Mouse (Mus musculus): ENCODE measurements around the gene Ttc6. TPM values are rescaled to one million over a fixed set of nuclear protein-coding genes. Genes with fewer than 3 reads are reported as not detected.

Gene Ttc6
- not detected in 2 replicates for polyA plus RNA-seq (2012; ENCODE audit: insufficient read depth, low replicate concordance)

DNA sequence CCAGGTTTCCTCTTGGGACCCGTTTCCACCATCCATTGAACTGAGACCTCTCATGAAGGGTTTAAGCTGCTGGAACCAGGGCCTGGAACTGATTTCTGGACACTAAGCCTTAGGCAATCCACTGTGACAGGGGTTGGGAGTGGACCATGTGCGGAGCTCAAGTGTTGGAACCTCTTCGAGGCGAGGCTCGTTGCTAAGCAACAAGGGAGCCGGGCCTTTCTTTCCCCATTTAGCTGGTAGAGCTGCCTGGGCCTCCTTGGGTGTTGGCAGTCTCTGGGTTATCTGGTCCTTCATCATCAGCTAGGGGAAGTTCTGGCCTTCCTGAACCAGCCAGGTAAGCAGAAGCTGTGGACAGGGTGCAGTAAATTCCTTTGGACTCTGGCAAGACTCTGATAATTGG lies at the start of gene Ttc6:
Gene Ttc6, plus strand, starts transcription at position 205 of the 400 bp plus-strand sequence.
- peaks cover 2% of the 10 kb centered on the region for H3K27me3 ChIP-seq (replicated peaks)
- H3K36me3 ChIP-seq (replicated peaks; ENCODE audit: low read length), result no peaks in the 10 kb centered on the region
- H3K4me1 ChIP-seq, result no peaks in the 10 kb centered on the region
- TF ChIP-seq FLI1 (IDR thresholded peaks at IDR 0.05; ENCODE audit: low read length) (no peak), GATA1 (IDR thresholded peaks at IDR 0.05; ENCODE audit: borderline replicate concordance, low read length) (no peak)
- H3K9me3 ChIP-seq, result 0 out of 2 replicates have a peak, but pooled peaks cover 8% of the 10 kb centered on the region
- no peak within 1 kb of the TSS for H3K4me3 ChIP-seq (replicated peaks)

DNA sequence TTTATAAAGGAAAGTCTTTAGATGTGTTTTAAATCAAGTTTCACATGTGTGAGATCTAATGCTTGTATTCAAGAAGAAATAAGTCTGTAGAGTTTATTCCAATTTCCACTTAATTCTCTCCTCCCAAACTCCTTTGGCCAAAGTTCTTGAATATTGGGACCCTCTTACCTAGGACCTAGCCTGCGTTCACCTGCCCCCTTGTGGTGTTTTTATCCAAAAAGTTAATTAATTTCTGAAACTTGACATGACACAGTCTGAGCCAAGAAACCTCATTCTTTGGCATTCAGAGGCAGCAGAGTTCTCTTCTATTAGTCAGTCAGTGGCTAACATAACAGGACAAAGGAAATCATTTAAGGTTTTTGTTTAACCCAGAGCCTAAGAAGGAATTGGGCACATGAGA lies 49.4 kb upstream of the Ttc6 start:
- Histone ChIP-seq H3K4me1 (no peaks in the 10 kb centered on the region), H3K9me3 (no peaks in the 10 kb centered on the region), H3K4me3 (replicated peaks) (no peak overlapping the region), H3K36me3 (replicated peaks; ENCODE audit: low read length) (no peaks in the 10 kb centered on the region), H3K27me3 (replicated peaks) (no peaks in the 10 kb centered on the region)
- TF ChIP-seq FLI1 (IDR thresholded peaks at IDR 0.05; ENCODE audit: low read length), result no peak

DNA sequence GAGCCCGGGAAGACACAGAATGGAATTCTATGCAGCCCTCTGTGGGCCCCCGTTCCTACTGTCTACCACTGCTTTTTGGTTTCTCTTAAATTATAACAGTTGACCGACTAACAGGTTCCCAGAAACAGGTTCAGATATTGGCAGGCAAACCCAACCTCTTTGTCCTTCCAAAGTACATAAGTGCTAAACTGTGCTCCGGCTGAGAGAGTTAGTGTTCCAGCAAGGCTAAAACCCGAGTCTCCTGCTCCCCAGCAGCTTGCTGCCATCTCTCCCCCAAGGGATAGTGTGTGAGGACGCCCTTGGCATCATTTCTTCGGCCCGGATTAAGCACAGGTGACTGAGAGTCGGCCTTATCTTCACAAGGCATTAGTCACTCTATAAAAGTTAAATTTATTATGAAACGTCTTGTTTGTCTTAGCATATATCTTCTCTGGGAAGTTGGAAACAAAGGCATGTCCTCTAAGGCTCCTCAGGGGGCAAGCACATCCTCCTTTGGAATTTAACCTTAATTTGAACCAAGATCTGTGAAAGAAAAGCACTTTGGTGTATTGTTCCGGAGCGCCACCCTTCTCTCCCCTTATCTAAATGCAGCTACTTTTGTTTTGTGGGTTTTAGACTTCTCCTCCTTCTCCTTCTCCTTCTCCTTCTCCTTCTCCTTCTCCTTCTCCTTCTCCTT lies 48.1 kb upstream of the Ttc6 start:
- no peaks in the 10 kb centered on the region for H3K27me3 ChIP-seq (replicated peaks)
- TF ChIP-seq FLI1 (IDR thresholded peaks at IDR 0.05; ENCODE audit: low read length) (no peak), GATA1 (IDR thresholded peaks at IDR 0.05; ENCODE audit: borderline replicate concordance, low read length) (no peak)

DNA sequence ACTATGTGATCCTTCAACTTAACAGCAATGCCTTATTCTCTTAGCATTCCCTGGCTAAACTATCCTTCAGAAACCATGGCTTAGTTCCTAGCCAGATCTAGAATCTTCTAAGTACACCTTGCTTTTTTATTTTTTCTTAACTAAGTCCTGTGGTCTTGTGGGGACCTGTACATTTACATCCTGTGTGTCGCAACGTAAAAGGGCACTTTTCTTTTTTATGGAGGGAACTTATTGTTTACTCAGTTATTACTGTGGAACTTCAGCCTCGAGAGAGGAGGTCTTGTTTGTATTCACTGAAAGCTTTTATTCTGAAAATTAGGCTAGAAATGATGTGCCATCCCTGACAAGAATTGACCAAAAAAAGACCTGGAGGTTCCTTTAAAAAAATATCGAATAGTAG lies 35.6 kb upstream of the Ttc6 start:
- Histone ChIP-seq H3K4me1 (no peaks in the 10 kb centered on the region), H3K4me3 (replicated peaks) (no peak overlapping the region), H3K27me3 (replicated peaks) (peaks cover 24% of the 10 kb centered on the region), H3K9me3 (no peaks in the 10 kb centered on the region), H3K36me3 (replicated peaks; ENCODE audit: low read length) (no peaks in the 10 kb centered on the region)
- no peak for TF ChIP-seq GATA1 (IDR thresholded peaks at IDR 0.05; ENCODE audit: borderline replicate concordance, low read length)

More for the DNA sequence above, 48.1 kb upstream of the Ttc6 start:
- H3K4me1 ChIP-seq, result no peaks in the 10 kb centered on the region
- no peaks in the 10 kb centered on the region for H3K36me3 ChIP-seq (replicated peaks; ENCODE audit: low read length)
- no peak overlapping the region for H3K4me3 ChIP-seq (replicated peaks)
- H3K9me3 ChIP-seq, result no peaks in the 10 kb centered on the region

DNA sequence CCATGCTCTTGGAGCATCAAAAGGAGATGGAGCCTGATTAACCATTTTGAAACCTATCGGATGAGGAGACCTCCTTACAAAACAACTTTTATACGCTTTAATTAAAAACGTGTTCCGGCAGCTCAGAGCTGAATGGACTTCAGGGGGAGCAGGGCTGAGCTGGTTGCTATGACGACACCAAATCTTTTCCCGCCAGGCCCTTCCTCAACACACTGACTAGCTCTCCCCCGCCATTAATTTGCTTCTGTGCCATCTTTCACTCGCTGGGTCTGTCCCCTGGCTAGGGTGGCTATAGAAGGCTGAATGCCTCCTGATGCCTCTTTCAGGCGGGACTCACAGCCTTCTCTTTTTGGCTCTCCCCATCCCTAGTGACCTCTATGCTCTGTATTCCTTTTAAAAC lies 33.4 kb upstream of the Ttc6 start:
- no peaks in the 10 kb centered on the region for H3K4me1 ChIP-seq
- no peak overlapping the region for H3K4me3 ChIP-seq (replicated peaks)
- no peaks in the 10 kb centered on the region for H3K9me3 ChIP-seq
- TF ChIP-seq GATA1 (IDR thresholded peaks at IDR 0.05; ENCODE audit: borderline replicate concordance, low read length), result no peak
- no peak for TF ChIP-seq FLI1 (IDR thresholded peaks at IDR 0.05; ENCODE audit: low read length)
- H3K36me3 ChIP-seq (replicated peaks; ENCODE audit: low read length), result no peaks in the 10 kb centered on the region
- peaks cover 44% of the 10 kb centered on the region for H3K27me3 ChIP-seq (replicated peaks)

DNA sequence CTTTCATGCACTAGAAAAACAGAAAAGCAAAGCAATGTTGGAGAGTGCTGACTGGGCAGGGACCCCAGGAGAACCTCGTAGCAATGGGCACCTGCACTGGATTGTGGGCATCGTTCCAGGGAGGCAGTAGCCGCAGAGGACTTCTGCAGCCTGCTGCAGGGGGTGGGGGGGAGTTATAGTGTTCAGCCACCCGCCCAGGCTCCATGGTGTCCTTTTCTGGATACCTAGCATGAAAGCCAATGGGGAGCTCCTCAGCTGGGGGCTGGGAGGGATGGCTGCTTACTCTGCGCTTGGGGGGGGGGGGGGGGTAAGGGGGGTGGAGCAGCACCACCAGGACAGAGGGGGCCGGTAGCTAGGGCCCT lies 29.4 kb upstream of the Ttc6 start:
- no peak for TF ChIP-seq GATA1 (IDR thresholded peaks at IDR 0.05; ENCODE audit: borderline replicate concordance, low read length)
- no peak for TF ChIP-seq FLI1 (IDR thresholded peaks at IDR 0.05; ENCODE audit: low read length)
- no peaks in the 10 kb centered on the region for H3K36me3 ChIP-seq (replicated peaks; ENCODE audit: low read length)
- no peak overlapping the region for H3K4me3 ChIP-seq (replicated peaks)
- H3K4me1 ChIP-seq, result peaks cover 15% of the 10 kb centered on the region
- H3K27me3 ChIP-seq (replicated peaks), result peaks cover 80% of the 10 kb centered on the region
- H3K9me3 ChIP-seq, result no peaks in the 10 kb centered on the region

DNA sequence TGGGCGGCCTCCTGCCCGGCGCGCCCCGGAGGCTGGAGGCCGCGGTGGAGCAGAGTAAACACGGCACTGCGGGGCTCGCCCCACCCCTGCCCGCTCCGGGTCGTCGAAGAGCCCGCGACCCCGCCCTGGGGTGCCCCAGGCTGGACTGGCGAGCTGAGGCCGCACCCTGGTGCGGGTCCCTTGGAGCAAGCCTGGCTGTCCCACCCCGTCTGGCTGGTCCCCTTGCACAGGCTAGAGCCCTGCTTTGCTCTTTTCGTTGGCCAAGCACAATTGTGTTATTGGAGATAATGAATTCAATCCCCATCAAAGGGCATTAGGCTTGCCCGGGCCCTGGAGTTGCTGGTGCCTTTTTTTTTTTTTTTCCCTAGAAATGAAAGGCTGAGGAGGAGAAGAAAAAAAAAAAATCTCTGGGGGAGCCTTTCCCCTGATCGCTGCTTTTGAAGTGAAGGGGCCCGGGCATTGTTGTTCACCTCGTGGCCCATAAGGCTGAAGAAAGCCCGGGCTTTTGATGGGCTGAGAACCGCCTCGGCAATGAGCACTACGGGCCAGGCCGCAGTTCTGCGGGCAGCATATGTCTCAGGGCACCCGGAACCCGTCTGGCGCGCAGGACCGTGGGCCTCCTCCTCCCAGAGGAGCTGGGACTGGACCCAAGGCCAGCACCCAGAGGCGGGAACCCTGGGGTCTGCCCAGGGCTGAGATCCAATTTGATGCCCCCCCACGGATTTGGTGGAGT lies 28.9 kb upstream of the Ttc6 start:
- H3K36me3 ChIP-seq (replicated peaks; ENCODE audit: low read length), result no peaks in the 10 kb centered on the region
- no peaks in the 10 kb centered on the region for H3K9me3 ChIP-seq
- H3K4me3 ChIP-seq (replicated peaks), result no peak overlapping the region
- TF ChIP-seq GATA1 (IDR thresholded peaks at IDR 0.05; ENCODE audit: borderline replicate concordance, low read length) (no peak), FLI1 (IDR thresholded peaks at IDR 0.05; ENCODE audit: low read length) (no peak)
- H3K27me3 ChIP-seq (replicated peaks), result peaks cover 86% of the 10 kb centered on the region
- H3K4me1 ChIP-seq, result peaks cover 18% of the 10 kb centered on the region

DNA sequence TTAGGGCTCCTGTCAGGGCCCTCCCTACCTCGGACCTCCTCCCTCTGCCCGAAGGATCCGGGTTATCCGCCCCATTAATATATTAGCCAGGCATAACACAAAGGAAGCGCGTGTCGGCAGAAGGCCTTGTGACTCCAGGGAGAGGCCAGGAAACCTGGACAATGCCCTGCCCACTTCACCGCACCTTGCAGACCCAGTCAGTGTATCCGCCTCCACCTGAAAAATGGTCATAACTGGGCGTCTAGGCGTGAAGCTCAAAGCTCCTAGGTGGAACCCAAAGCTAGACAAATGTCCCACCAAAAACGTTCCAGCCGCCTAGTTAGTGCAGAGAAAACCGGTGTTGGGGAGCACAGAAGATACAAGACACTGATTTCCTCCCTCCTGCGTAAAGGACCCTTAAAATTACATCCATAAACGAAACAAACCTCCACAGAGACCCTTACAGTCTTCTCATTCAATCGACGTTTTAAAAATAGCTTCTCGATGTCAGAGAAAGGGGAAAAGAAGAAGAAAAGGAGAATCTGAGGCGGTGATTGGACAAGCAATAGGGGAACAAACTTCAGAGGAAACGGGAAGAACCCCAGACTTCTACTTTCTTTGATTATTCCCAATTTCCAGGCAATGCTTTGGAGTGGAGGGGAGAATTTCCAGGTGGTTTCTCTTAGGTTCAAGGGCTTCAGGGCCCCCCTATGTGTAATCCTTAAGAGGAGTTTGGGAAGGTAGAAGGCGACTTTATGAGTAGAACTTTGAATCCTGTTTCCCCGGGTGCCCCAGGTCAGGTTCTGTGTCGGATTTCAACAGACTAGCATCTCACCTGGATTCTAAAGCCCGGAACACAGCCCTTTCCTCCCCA lies 27.6 kb upstream of the Ttc6 start:
- peaks cover 18% of the 10 kb centered on the region for H3K4me1 ChIP-seq
- no peak for TF ChIP-seq FLI1 (IDR thresholded peaks at IDR 0.05; ENCODE audit: low read length)
- TF ChIP-seq GATA1 (IDR thresholded peaks at IDR 0.05; ENCODE audit: borderline replicate concordance, low read length), result no peak
- H3K36me3 ChIP-seq (replicated peaks; ENCODE audit: low read length), result no peaks in the 10 kb centered on the region
- peaks cover 90% of the 10 kb centered on the region for H3K27me3 ChIP-seq (replicated peaks)
- H3K9me3 ChIP-seq, result no peaks in the 10 kb centered on the region
- no peak overlapping the region for H3K4me3 ChIP-seq (replicated peaks)

DNA sequence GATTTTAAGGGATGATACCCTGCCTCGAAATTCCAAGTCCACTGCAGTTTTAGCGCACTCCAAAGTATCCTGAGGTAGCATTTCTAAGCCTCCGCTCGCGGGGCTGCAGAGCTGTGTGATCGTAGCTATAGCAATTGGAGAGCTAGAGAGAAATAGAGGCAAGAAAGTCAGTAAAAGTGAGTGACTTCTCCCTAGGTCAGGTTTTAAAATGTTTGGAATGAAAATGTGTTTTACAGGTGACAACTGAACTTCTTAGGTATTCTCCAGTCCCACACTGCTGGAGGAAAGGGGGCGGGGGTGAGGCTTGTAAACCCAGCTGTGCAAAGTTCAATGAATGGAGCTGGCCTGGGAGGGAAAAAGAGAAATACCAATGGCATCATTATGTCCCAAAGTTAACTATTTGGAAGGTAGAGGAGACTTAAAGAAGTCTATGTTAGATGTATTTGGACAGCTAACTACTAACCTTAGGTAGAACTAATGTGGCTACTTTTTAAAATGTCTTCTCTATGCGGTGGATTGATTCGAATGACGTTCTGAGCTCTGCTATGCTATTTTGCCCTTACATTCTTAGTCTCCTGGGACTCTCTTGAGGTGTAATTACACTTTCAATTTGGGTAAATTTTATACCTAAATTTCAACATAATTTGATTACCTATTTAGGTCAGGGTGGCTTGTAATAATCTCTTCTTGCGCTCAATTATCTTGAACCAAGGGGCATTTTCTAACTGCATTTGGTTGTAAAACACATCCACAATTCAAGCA lies 26.8 kb upstream of the Ttc6 start:
- H3K4me1 ChIP-seq, result peaks cover 21% of the 10 kb centered on the region
- 0 out of 2 replicates have a peak, but pooled peaks cover 3% of the 10 kb centered on the region for H3K9me3 ChIP-seq
- H3K4me3 ChIP-seq (replicated peaks), result no peak overlapping the region
- TF ChIP-seq GATA1 (IDR thresholded peaks at IDR 0.05; ENCODE audit: borderline replicate concordance, low read length) (no peak), FLI1 (IDR thresholded peaks at IDR 0.05; ENCODE audit: low read length) (no peak)
- no peaks in the 10 kb centered on the region for H3K36me3 ChIP-seq (replicated peaks; ENCODE audit: low read length)
- H3K27me3 ChIP-seq (replicated peaks), result peaks cover 91% of the 10 kb centered on the region

Data from megakaryocyte, embryonic 14.5 days (primary cell).